Mouse (Mus musculus) liver, adult 10 weeks (tissue): ENCODE results near the gene Anapc7. TPM values are rescaled to one million over a fixed set of nuclear protein-coding genes. Genes with fewer than 3 reads are reported as not detected.

ENCODE experiments used
- polyA plus RNA-seq: library from polyadenylated mRNA; stranded (reverse); fragments of 350-450 nt; fragmentation: Illumina TruSeq; extraction: RNeasy Lipid Tissue Mini Kit (QIAGEN cat#74804); gene quantifications from one replicate; pipeline ENCODE4 v1.2.3, GENCODE M21; 2014; ENCODE audit warnings: low read depth, low replicate concordance

The Anapc7 gene
- polyA plus RNA-seq: 3.9 TPM

DNA sequence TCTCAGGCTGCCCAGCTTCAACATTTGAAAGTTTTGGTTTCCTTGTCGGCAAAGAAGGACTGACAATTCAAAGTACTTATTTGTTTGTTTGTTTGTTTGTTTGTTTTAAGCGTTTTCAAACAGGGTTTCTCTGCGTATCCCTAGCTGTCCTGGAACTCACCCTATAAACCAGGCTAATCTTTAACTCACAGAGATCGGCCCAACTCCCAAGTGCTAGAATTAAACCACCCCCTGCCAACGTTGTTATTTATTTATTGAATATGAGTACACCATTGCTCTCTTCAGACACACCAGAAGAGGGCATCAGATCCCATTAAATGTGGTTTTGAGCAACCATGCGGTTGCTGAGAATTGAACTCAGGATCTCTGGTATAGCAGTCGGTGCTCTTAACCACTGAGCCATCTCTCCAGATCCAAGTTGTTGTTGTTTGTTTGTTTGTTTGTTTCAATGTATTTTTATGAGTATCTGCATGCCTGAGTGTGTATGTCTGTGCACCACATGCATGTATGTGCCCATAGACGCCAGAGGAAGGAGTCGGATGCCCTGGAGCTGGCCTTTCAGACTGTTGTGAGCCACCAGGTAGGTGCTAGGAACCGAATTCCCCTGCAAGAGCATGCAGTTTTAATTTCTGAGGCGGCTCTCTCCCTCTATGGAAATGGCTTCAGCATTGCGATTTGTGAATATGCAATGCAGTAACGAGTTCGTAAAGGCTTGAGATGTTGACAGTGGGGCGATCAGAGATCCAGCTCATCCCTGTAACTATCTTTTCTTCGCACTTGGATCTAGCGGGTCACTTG lies at the start of gene Anapc7:
Gene Anapc7 (plus strand): TSS at position 423 of the 798 bp plus-strand sequence.

DNA sequence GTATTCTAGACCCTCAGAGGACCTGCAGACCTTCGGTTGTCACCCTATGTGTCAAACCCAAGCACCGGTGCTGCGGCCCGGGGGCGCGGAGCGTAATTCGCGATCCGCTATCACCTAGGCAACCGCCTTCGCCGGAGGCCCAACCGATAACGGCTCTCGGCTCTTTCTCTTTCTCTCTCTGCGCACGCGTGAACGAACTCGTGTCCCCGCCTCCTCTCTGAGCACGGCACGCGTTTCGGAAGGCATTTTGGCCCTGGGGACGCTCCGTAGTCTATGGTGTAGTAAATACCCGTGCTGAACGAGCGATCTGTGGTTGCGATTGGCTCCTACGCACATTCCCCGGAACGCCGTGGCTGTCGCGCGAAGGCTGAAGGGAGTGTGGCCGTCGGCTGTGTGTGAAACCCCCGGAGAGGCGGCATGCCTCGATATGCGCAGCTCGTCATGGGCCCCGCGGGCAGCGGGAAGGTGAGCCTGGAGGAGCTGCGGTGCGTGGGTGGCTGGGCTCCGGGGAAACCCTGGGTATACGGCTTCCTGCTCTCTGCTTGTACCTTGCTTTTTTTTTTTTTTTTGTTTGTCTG lies 49.2 kb upstream of the Anapc7 start, which contains the start of gene Fam216a:
Gene Fam216a (minus strand): TSS at position 173 of the 578 bp plus-strand sequence.

DNA sequence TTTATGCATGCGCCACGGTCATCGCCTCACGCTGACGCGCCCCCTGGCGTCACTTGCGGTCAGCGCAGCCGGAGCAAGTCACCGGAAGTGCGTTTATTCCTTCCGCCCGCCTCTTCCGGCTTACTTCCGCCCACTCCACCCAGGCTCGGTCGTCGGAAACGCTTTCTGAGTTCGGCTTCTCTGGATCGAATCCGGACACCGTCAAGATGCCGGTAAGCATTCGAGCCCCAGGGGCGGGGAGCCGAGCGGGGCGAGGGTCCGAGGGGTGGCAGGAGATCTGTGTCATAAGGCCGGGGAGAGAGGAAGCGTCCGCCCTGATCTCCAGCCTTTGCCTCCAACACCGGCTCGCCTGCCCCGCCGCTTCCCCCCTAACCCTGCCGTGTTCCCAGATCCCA lies 29.7 kb upstream of the Anapc7 start, which contains the start of gene Arpc3:
Gene Arpc3 (plus strand): TSS at position 93 of the 395 bp plus-strand sequence.

Other genes starting within 250 kb of the Anapc7 start
- gene Hvcn1, start 214.9 kb upstream of the Anapc7 start, polyA plus RNA-seq: not detected
- gene Tctn1, start 157.2 kb upstream of the Anapc7 start, polyA plus RNA-seq: 0.64 TPM
- 10.9 TPM for gene Pptc7, start 137.3 kb upstream of the Anapc7 start, polyA plus RNA-seq
- 2.5 TPM for gene Rad9b, start 67.5 kb upstream of the Anapc7 start, polyA plus RNA-seq
- gene Vps29, start 67.3 kb upstream of the Anapc7 start, polyA plus RNA-seq: 75.7 TPM
- 11.6 TPM for gene Gpn3, start 49.8 kb upstream of the Anapc7 start, polyA plus RNA-seq
- 2.3 TPM for gene Fam216a, start 49.3 kb upstream of the Anapc7 start, polyA plus RNA-seq
- gene Arpc3, start 29.8 kb upstream of the Anapc7 start, polyA plus RNA-seq: 64.0 TPM
- gene Atp2a2, start 80.5 kb downstream of the Anapc7 start, polyA plus RNA-seq: 101 TPM
- gene Ift81, start 192.8 kb downstream of the Anapc7 start, polyA plus RNA-seq: 5.5 TPM
- 0.66 TPM for gene P2rx7, start 222.2 kb downstream of the Anapc7 start, polyA plus RNA-seq